Comparison of ENCODE assay signal across 14 mouse cellular contexts in the genomic region with DNA sequence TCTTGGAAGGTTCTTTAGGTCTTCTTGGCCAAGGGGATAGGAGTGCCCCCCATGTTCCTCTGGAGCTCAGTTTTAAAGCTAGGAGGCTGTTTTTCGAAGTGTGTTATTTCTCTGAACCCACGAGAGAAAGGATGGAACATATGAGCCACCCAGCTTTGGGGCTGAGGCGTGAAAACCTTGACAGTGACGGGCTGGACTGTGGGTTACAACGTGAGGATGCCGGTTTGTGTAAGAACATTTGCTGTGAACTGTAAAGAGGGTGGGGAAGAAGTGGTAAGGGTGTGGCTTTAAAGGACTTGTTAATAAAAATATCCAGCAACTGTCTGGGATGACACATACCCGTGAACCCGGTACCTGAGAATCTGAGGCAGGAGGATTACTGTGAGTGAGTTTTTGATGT. TPM values are rescaled to one million over a fixed set of nuclear protein-coding genes. Genes with fewer than 3 reads are reported as not detected.
"Had no signal": no experiment of that assay in that cellular context is flagged by ENCODE, and none has a peak within 500 bp of the region (broad histone marks: within the 10 kb centered on the region; RNA-seq: fewer than 3 reads in every experiment).

No protein-coding gene starts in this region.

- H3K27ac ChIP-seq: kidney, embryonic 15.5 days; liver, embryonic 13.5 days; midbrain, embryonic 12.5 days; midbrain, embryonic 15.5 days; stomach, embryonic 15.5 days had no signal

- H3K4me3 ChIP-seq: kidney, embryonic 15.5 days; liver, embryonic 13.5 days; midbrain, embryonic 12.5 days; midbrain, embryonic 15.5 days; stomach, embryonic 15.5 days had no signal

- H3K36me3 ChIP-seq: kidney, embryonic 15.5 days; liver, embryonic 13.5 days; midbrain, embryonic 12.5 days; midbrain, embryonic 15.5 days; stomach, embryonic 15.5 days had no signal

- H3K4me1 ChIP-seq: kidney, embryonic 15.5 days; liver, embryonic 13.5 days; midbrain, embryonic 12.5 days; midbrain, embryonic 15.5 days; stomach, embryonic 15.5 days had no signal

- H3K27me3 ChIP-seq: kidney, embryonic 15.5 days; liver, embryonic 13.5 days; midbrain, embryonic 12.5 days; midbrain, embryonic 15.5 days; stomach, embryonic 15.5 days had no signal

- DNase-seq: kidney, adult 8-10 months; kidney, postnatal 14 days; kidney, postnatal 4 days; layer of hippocampus, adult 9-11 months; liver, embryonic 13.5 days; lung, adult 2 months; lung, postnatal 14 days; lung, postnatal 4 days; thymus, postnatal 25 days had no signal

RNA-seq across cellular contexts. Expression of a gene that starts 41.7 kb away (rescaled TPM):
- total RNA-seq: megakaryocyte, adult 5-6 weeks had no signal
